Mouse (Mus musculus) forebrain, embryonic 10.5 days (tissue): ENCODE measurements around the gene Cacna1d. TPM values are rescaled to one million over a fixed set of nuclear protein-coding genes. Genes with fewer than 3 reads are reported as not detected.

Source experiments
- DNase-seq: peaks from one replicate; pipeline ENCODE4 v3.0.0-alpha.2; 2017; ENCODE audit warnings: low spot score; ENCODE audit errors: extremely low spot score
- H3K27ac ChIP-seq: fragments of 300-500 bp; sonication (generic); 2 replicates; pipeline ENCODE4 v1.5.1; 2016; ENCODE audit warnings: mild to moderate bottlenecking
- H3K27me3 ChIP-seq: fragments of 300-500 bp; sonication (generic); 2 replicates; pipeline ENCODE4 v1.6.1; 2016; ENCODE audit warnings: mild to moderate bottlenecking; ENCODE audit not compliant: poor library complexity, severe bottlenecking
- H3K36me3 ChIP-seq: fragments of 300-500 bp; sonication (generic); replicated peaks from 2 replicates; pipeline ENCODE4 v1.6.1; 2016; ENCODE audit warnings: mild to moderate bottlenecking, moderate library complexity
- H3K4me1 ChIP-seq: fragments of 300-500 bp; sonication (generic); 2 replicates; pipeline ENCODE4 v1.6.1; 2016
- H3K4me3 ChIP-seq: fragments of 300-500 bp; sonication (generic); 2 replicates; pipeline ENCODE4 v1.5.1; 2016; ENCODE audit warnings: mild to moderate bottlenecking, moderate library complexity
- H3K9me3 ChIP-seq: fragments of 300-500 bp; sonication (generic); 2 replicates; pipeline ENCODE4 v1.6.1; 2016; ENCODE audit warnings: mild to moderate bottlenecking, moderate library complexity
- WGBS: fragments of 180-500 bp; shearing (Covaris S2); methylation state at CpG from one replicate; pipeline ENCODE4 v1.1.7; 2016; 5-methylcytosine and 5-hydroxymethylcytosine counted together
- polyA plus RNA-seq: library from polyadenylated mRNA; unstranded; fragments of >200 nt; fragmentation: Nextera tagmentation; extraction: Ambion mirVana; gene quantifications from 2 replicates; pipeline ENCODE4 v1.2.1, GENCODE M21; 2016

Gene Cacna1d
- polyA plus RNA-seq, 1 experiment from 2014 or later, result 1.3 TPM

GRCm38 (mm10) chr14:30242166-30242817, 249.0 kb downstream of the Cacna1d start:
- DNase-seq, result no peak
- Histone ChIP-seq H3K27ac (no peak overlapping the region), H3K36me3 (no peaks in the 10 kb centered on the region), H3K4me3 (no peak overlapping the region), H3K4me1 (no peaks in the 10 kb centered on the region), H3K27me3 (no peaks in the 10 kb centered on the region), H3K9me3 (no peaks in the 10 kb centered on the region)
- 90% methylated on average over 13 of the region's 13 CpGs for WGBS

GRCm38 (mm10) chr14:30240916-30241515, 250.2 kb downstream of the Cacna1d start:
- no peak overlapping the region for H3K4me3 ChIP-seq
- no peaks in the 10 kb centered on the region for H3K36me3 ChIP-seq
- H3K27me3 ChIP-seq, result no peaks in the 10 kb centered on the region
- WGBS, result 85% methylated on average over 7 of the region's 7 CpGs
- H3K4me1 ChIP-seq, result no peaks in the 10 kb centered on the region
- no peak for DNase-seq
- no peaks in the 10 kb centered on the region for H3K9me3 ChIP-seq
- H3K27ac ChIP-seq, result no peak overlapping the region

DNA sequence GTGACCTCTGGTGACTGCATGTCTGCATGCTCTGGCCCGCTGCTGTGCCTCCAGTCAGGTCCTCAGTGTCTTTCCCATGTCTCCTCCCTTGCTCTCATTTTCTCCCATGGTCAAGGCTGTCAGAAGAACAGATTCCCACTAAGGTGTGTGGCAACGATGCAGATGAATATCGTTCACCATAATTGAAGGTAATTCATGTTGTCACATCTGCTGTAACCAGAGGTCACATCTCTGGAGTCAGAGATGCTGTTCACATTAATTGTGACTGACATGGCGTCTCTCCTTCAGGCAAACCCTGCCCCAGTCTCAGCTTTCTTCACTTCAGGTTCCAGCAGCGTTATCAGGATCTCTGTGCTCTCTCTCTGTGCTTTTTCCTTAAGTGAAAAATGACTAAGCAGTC, 252.4 kb downstream of the Cacna1d start:
- no peaks in the 10 kb centered on the region for H3K4me1 ChIP-seq
- no peak overlapping the region for H3K27ac ChIP-seq
- H3K9me3 ChIP-seq, result no peaks in the 10 kb centered on the region
- no peaks in the 10 kb centered on the region for H3K27me3 ChIP-seq
- WGBS, result 91% methylated on average over 5 of the region's 5 CpGs
- DNase-seq, result no peak
- no peak overlapping the region for H3K4me3 ChIP-seq
- no peaks in the 10 kb centered on the region for H3K36me3 ChIP-seq

GRCm38 (mm10) chr14:30225161-30225560, 266.1 kb downstream of the Cacna1d start:
- no peak for DNase-seq
- no peaks in the 10 kb centered on the region for H3K9me3 ChIP-seq
- H3K4me1 ChIP-seq, result peaks cover under 1% of the 10 kb centered on the region; the same call in 1 of the 2 replicates
- no peak overlapping the region for H3K4me3 ChIP-seq
- no peak overlapping the region for H3K27ac ChIP-seq
- 91% methylated on average over 5 of the region's 5 CpGs for WGBS
- no peaks in the 10 kb centered on the region for H3K36me3 ChIP-seq
- no peaks in the 10 kb centered on the region for H3K27me3 ChIP-seq

DNA sequence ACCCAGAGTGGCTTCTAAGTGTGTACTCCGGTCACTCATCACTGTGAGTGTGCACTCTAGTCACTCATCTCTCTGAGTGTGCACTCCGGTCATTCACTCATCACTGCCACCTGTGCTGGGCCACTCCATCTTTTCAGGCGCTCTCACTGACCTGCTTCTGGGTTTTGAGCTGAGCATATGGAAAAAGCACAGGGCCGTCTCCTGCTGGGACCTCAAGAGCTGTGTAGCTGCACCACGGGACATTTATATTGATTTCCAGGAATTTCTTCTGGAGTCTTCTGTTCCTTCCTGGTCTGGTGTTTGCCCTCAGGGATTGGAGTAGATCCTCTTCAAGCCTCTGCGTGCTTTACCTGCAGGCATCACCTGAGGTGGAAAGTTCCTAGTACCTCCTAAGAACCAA, 269.2 kb downstream of the Cacna1d start:
- Histone ChIP-seq H3K4me3 (no peak overlapping the region), H3K4me1 (peaks cover 16% of the 10 kb centered on the region; the same call in 1 of the 2 replicates), H3K27ac (no peak overlapping the region), H3K36me3 (no peaks in the 10 kb centered on the region), H3K9me3 (no peaks in the 10 kb centered on the region), H3K27me3 (no peaks in the 10 kb centered on the region)
- DNase-seq, result no peak
- 90% methylated on average over 6 of the region's 6 CpGs for WGBS

DNA sequence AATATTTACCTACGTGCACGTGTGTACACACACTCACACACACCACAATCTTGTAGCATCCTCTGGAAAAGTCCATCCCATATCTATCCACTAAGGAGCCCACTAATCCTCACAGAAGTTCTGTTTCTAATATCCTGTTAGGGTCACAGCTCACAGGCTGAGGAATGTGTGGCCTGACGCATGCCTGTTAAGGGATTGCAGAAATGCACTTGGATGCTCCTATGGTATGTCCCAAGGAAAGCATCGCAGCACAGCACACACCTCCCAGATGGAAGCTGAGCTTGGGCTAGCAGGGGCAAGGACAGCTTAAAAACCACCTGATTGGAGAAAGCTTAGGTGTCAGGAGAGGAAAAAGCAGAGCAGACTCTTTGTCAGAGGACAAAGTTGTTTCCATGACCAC, 271.4 kb downstream of the Cacna1d start:
- no peak for DNase-seq
- Histone ChIP-seq H3K9me3 (no peaks in the 10 kb centered on the region), H3K36me3 (no peaks in the 10 kb centered on the region), H3K27ac (peak overlapping the region; percentile 6; the same call in 1 of the 2 replicates), H3K4me3 (no peak overlapping the region), H3K4me1 (peaks cover 16% of the 10 kb centered on the region; the same call in 1 of the 2 replicates), H3K27me3 (no peaks in the 10 kb centered on the region)
- WGBS, result 77% methylated on average over 4 of the region's 4 CpGs

- Histone ChIP-seq H3K4me1 (peaks cover 16% of the 10 kb centered on the region; the same call in 1 of the 2 replicates), H3K27ac (no peak overlapping the region), H3K36me3 (no peaks in the 10 kb centered on the region), H3K9me3 (no peaks in the 10 kb centered on the region), H3K4me3 (no peak overlapping the region), H3K27me3 (no peaks in the 10 kb centered on the region)
- 88% methylated on average over 3 of the region's 3 CpGs for WGBS
- no peak for DNase-seq
Observed at GRCm38 (mm10) chr14:30218114-30218513, 273.1 kb downstream of the Cacna1d start.

DNA sequence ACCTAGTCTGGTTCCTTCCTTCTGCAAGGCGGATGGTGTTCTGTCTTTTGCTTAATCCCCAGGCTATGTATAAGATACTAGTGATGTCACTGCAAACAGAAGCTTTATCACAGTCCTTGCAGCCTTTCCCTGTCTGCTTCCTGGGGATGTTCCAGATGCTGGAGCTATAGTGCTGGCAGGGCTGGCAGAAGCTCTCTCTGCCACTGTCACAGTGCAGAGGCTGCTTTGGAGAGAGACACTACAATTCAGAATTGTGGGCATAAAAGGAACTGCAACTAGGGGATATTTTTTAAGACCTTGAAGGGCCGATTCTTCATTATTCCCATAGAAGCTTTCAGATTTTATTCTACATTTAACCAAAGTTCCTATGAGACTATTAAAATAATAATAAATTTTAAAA, 274.1 kb downstream of the Cacna1d start:
- 91% methylated on average over 2 of the region's 2 CpGs for WGBS
- Histone ChIP-seq H3K4me1 (peaks cover 16% of the 10 kb centered on the region; the same call in 1 of the 2 replicates), H3K27me3 (no peaks in the 10 kb centered on the region), H3K4me3 (no peak overlapping the region), H3K36me3 (no peaks in the 10 kb centered on the region), H3K9me3 (no peaks in the 10 kb centered on the region), H3K27ac (no peak overlapping the region)
- DNase-seq, result no peak

DNA sequence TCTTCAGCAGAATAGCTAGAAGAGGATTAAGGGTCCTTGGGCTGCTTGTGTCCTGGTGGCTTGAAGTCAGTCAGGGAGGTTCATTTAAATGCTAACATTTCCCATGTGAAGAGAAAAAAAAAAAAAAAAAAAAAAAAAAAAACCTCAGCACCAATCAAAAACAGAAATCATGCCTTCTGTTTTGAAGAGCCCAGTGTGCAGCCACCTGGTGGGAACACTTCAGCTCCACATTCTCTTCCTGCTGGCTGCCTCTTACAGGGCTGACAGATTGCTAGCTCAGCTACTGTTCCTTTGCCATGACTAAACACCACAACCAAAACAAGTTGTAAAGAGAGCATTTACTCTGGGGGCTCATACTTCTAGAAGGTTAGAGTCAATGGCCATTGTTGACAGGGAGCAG, 283.1 kb downstream of the Cacna1d start:
- Histone ChIP-seq H3K9me3 (no peaks in the 10 kb centered on the region), H3K27me3 (no peaks in the 10 kb centered on the region), H3K4me3 (no peak overlapping the region), H3K27ac (no peak overlapping the region), H3K36me3 (no peaks in the 10 kb centered on the region), H3K4me1 (no peaks in the 10 kb centered on the region)
- no peak for DNase-seq

DNA sequence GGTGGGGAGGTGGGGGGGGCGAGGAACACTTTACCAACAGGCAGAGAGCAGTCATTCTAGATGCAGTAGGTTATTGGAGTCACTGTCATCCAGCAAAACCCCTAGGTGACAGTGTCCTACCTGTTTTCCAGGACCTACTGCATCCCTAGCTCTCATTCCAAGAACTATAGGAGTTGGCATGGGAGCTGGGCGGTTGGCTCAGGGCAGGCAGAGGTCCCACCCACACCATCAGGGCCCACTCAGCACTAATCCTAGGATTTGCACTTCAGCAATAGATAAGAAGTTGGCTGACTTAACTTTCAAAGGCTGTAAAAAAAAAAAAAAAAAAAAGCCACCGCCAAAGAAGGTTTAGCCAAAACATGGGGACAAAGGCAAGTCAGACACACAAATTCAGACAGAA, 285.4 kb downstream of the Cacna1d start:
- Histone ChIP-seq H3K9me3 (no peaks in the 10 kb centered on the region), H3K36me3 (no peaks in the 10 kb centered on the region), H3K4me3 (no peak overlapping the region), H3K27me3 (no peaks in the 10 kb centered on the region), H3K27ac (no peak overlapping the region), H3K4me1 (no peaks in the 10 kb centered on the region)
- WGBS, result 60% methylated on average over 3 of the region's 3 CpGs
- DNase-seq, result no peak

DNA sequence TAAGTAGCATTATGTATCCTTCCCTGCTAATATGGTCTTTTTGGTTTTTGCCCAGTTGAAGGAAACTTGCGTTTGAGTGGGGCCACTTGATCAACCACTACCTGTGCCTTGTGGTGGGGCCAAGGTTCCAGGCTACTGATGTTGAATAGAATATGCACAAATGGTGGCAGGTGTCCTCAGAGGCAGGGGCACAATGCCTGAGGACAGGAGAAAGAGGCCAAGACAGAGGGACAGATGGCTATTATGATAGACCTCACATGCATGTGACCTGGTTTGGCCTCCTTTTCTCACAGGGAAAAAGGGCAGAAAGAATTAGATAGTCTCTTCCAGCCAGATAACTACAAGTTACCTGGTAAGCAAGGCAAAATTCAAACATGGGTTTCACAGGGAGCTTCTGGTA, 286.7 kb downstream of the Cacna1d start:
- H3K9me3 ChIP-seq, result no peaks in the 10 kb centered on the region
- H3K36me3 ChIP-seq, result no peaks in the 10 kb centered on the region
- no peak for DNase-seq
- H3K4me1 ChIP-seq, result no peaks in the 10 kb centered on the region
- H3K4me3 ChIP-seq, result no peak overlapping the region
- H3K27me3 ChIP-seq, result no peaks in the 10 kb centered on the region
- 80% methylated on average over 1 of the region's 1 CpGs for WGBS
- H3K27ac ChIP-seq, result no peak overlapping the region

DNA sequence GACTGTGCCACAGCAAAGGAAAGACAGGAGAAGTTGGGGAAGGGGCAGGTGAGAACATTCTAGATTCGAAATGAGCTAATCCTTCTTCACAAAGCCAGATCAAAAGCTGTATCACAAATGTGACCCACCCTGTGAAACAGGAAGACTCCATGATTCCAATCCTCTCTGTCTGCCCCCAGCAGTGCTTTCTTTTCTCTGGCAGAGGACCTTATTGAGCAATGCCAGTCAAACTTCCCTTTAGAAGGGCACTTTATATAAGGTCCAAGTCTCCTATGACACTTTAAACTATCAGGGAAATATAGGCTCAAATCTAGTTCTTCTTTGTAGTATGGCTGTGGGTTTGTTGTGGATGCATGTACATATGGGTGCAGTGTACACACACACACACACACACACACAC, 290.9 kb downstream of the Cacna1d start:
- 74% methylated on average over 1 of the region's 1 CpGs for WGBS

DNA sequence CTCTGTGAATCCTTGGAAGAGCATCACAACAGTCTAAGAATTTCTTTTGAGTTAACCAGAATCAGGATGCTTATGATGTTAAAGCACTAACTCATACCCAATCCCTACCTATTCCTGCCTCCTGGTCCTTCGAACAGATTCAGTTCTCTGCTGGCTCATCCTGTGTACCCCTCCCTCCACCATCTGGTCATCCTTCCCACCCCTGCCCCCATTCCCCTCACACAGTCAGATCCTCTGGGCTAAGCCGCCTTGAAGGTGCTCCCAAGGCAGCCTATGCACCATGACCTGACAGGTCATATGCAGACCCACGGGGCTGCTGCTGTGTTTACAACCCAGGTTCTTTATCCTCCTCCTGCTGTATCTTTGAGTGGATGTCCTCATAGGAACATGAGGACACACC, 292.4 kb downstream of the Cacna1d start:
- Histone ChIP-seq H3K4me1 (0 out of 2 replicates have a peak, but pooled peaks cover 4% of the 10 kb centered on the region), H3K4me3 (no peak overlapping the region), H3K36me3 (no peaks in the 10 kb centered on the region), H3K27me3 (no peaks in the 10 kb centered on the region), H3K27ac (no peak overlapping the region), H3K9me3 (no peaks in the 10 kb centered on the region)
- no peak for DNase-seq
- WGBS, result 85% methylated on average over 3 of the region's 3 CpGs

More for the DNA sequence above, 290.9 kb downstream of the Cacna1d start:
- no peaks in the 10 kb centered on the region for H3K9me3 ChIP-seq
- no peaks in the 10 kb centered on the region for H3K27me3 ChIP-seq
- no peak for DNase-seq
- H3K27ac ChIP-seq, result no peak overlapping the region
- H3K4me1 ChIP-seq, result 0 out of 2 replicates have a peak, but pooled peaks cover 4% of the 10 kb centered on the region
- H3K4me3 ChIP-seq, result no peak overlapping the region
- H3K36me3 ChIP-seq, result no peaks in the 10 kb centered on the region
